Mouse (Mus musculus): Measurements from ENCODE around the gene Fanca. TPM values are rescaled to one million over a fixed set of nuclear protein-coding genes. Genes with fewer than 3 reads are reported as not detected.

The Fanca gene
- polyA plus RNA-seq (2015; fragmentation: Nextera tagmentation; extraction: Ambion mirVana): 15.2 and 15.3 TPM in 2 replicates

- under 1% methylated on average over 24 of the region's 24 CpGs for WGBS
- Histone ChIP-seq H3K27ac (replicated peaks) (no peak within 1 kb of the TSS), H3K4me1 (peaks cover 18% of the 10 kb centered on the region), H3K27me3 (no peaks in the 10 kb centered on the region), H3K9ac (replicated peaks) (peak within 1 kb of the TSS; percentile 46), H3K4me2 (replicated peaks) (peak within 1 kb of the TSS; percentile 66), H3K36me3 (no peaks in the 10 kb centered on the region), H3K4me3 (peak within 1 kb of the TSS; percentile 50), H3K9me3 (no peaks in the 10 kb centered on the region)
- peak; percentile 99 for ATAC-seq (replicated peaks)
Observed at GRCm38 (mm10) chr8:123318467-123318911, at the start of gene Fanca. Gene Fanca, minus strand, starts transcription at chr8:123318576.

GRCm38 (mm10) chr8:123361082-123361739 lies 42.8 kb upstream of the Fanca start:
- Histone ChIP-seq H3K4me2 (replicated peaks) (no peak overlapping the region), H3K36me3 (peaks cover 57% of the 10 kb centered on the region), H3K9ac (replicated peaks) (no peak overlapping the region), H3K4me3 (no peak overlapping the region), H3K4me1 (peaks cover 3% of the 10 kb centered on the region), H3K27me3 (no peaks in the 10 kb centered on the region), H3K27ac (replicated peaks) (peak overlapping the region; percentile 71; the same call in 1 of the 2 replicates), H3K9me3 (no peaks in the 10 kb centered on the region)
- 31% methylated on average over 12 of the region's 12 CpGs for WGBS
- peak; percentile 82 for ATAC-seq (replicated peaks)

GRCm38 (mm10) chr8:123353216-123353615 lies 34.8 kb upstream of the Fanca start:
- H3K4me1 ChIP-seq: no peaks in the 10 kb centered on the region
- ATAC-seq (replicated peaks): no peak
- WGBS: 52% methylated on average over 11 of the region's 11 CpGs
- no peaks in the 10 kb centered on the region for H3K27me3 ChIP-seq
- no peaks in the 10 kb centered on the region for H3K9me3 ChIP-seq
- no peak overlapping the region for H3K27ac ChIP-seq (replicated peaks)
- H3K4me2 ChIP-seq (replicated peaks): no peak overlapping the region
- no peak overlapping the region for H3K9ac ChIP-seq (replicated peaks)
- peaks cover 14% of the 10 kb centered on the region for H3K36me3 ChIP-seq
- H3K4me3 ChIP-seq: no peak overlapping the region

GRCm38 (mm10) chr8:123352786-123353185 lies 34.4 kb upstream of the Fanca start:
- WGBS: 50% methylated on average over 13 of the region's 13 CpGs
- H3K4me1 ChIP-seq: no peaks in the 10 kb centered on the region
- H3K4me3 ChIP-seq: no peak overlapping the region
- no peak overlapping the region for H3K27ac ChIP-seq (replicated peaks)
- no peak overlapping the region for H3K4me2 ChIP-seq (replicated peaks)
- H3K36me3 ChIP-seq: peaks cover 10% of the 10 kb centered on the region
- no peaks in the 10 kb centered on the region for H3K9me3 ChIP-seq
- H3K27me3 ChIP-seq: no peaks in the 10 kb centered on the region
- no peak overlapping the region for H3K9ac ChIP-seq (replicated peaks)
- ATAC-seq (replicated peaks): no peak

- no peaks in the 10 kb centered on the region for H3K9me3 ChIP-seq
- no peaks in the 10 kb centered on the region for H3K4me1 ChIP-seq
- H3K36me3 ChIP-seq: peaks cover 3% of the 10 kb centered on the region
- 87% methylated on average over 12 of the region's 12 CpGs for WGBS
- no peak overlapping the region for H3K4me2 ChIP-seq (replicated peaks)
- ATAC-seq (replicated peaks): no peak
- no peak overlapping the region for H3K4me3 ChIP-seq
- no peak overlapping the region for H3K27ac ChIP-seq (replicated peaks)
- H3K9ac ChIP-seq (replicated peaks): no peak overlapping the region
- no peaks in the 10 kb centered on the region for H3K27me3 ChIP-seq
Observed at GRCm38 (mm10) chr8:123352118-123352517, 33.7 kb upstream of the Fanca start.

GRCm38 (mm10) chr8:123349073-123349472 lies 30.7 kb upstream of the Fanca start:
- Histone ChIP-seq H3K4me3 (no peak overlapping the region), H3K27ac (replicated peaks) (no peak overlapping the region), H3K9me3 (no peaks in the 10 kb centered on the region), H3K4me2 (replicated peaks) (no peak overlapping the region), H3K4me1 (no peaks in the 10 kb centered on the region), H3K36me3 (no peaks in the 10 kb centered on the region), H3K9ac (replicated peaks) (no peak overlapping the region), H3K27me3 (no peaks in the 10 kb centered on the region)
- ATAC-seq (replicated peaks): no peak
- WGBS: 94% methylated on average over 4 of the region's 4 CpGs

GRCm38 (mm10) chr8:123348237-123348843 lies 30.0 kb upstream of the Fanca start:
- WGBS: 44% methylated on average over 9 of the region's 9 CpGs
- Histone ChIP-seq H3K27me3 (no peaks in the 10 kb centered on the region), H3K27ac (replicated peaks) (no peak overlapping the region), H3K9me3 (no peaks in the 10 kb centered on the region), H3K4me1 (0 out of 2 replicates have a peak, but pooled peaks cover 2% of the 10 kb centered on the region), H3K36me3 (no peaks in the 10 kb centered on the region), H3K4me3 (no peak overlapping the region), H3K4me2 (replicated peaks) (no peak overlapping the region), H3K9ac (replicated peaks) (no peak overlapping the region)
- no peak for ATAC-seq (replicated peaks)

- no peaks in the 10 kb centered on the region for H3K9me3 ChIP-seq
- H3K9ac ChIP-seq (replicated peaks): no peak overlapping the region
- no peak overlapping the region for H3K4me3 ChIP-seq
- H3K27ac ChIP-seq (replicated peaks): no peak overlapping the region
- H3K27me3 ChIP-seq: no peaks in the 10 kb centered on the region
- no peaks in the 10 kb centered on the region for H3K36me3 ChIP-seq
- H3K4me2 ChIP-seq (replicated peaks): no peak overlapping the region
- no peak for ATAC-seq (replicated peaks)
- H3K4me1 ChIP-seq: 0 out of 2 replicates have a peak, but pooled peaks cover 2% of the 10 kb centered on the region
- WGBS: 75% methylated on average over 2 of the region's 2 CpGs
Observed at GRCm38 (mm10) chr8:123347293-123347692, 28.9 kb upstream of the Fanca start.

GRCm38 (mm10) chr8:123345856-123346255 lies 27.5 kb upstream of the Fanca start:
- 0 out of 2 replicates have a peak, but pooled peaks cover 2% of the 10 kb centered on the region for H3K4me1 ChIP-seq
- no peak overlapping the region for H3K4me2 ChIP-seq (replicated peaks)
- no peaks in the 10 kb centered on the region for H3K9me3 ChIP-seq
- no peak for ATAC-seq (replicated peaks)
- 85% methylated on average over 6 of the region's 6 CpGs for WGBS
- H3K4me3 ChIP-seq: no peak overlapping the region
- H3K27me3 ChIP-seq: no peaks in the 10 kb centered on the region
- no peak overlapping the region for H3K27ac ChIP-seq (replicated peaks)
- no peaks in the 10 kb centered on the region for H3K36me3 ChIP-seq
- H3K9ac ChIP-seq (replicated peaks): no peak overlapping the region

- no peaks in the 10 kb centered on the region for H3K36me3 ChIP-seq
- H3K27ac ChIP-seq (replicated peaks): no peak overlapping the region
- no peak overlapping the region for H3K4me3 ChIP-seq
- no peak for ATAC-seq (replicated peaks)
- no peak overlapping the region for H3K4me2 ChIP-seq (replicated peaks)
- no peak overlapping the region for H3K9ac ChIP-seq (replicated peaks)
- H3K4me1 ChIP-seq: 0 out of 2 replicates have a peak, but pooled peaks cover 2% of the 10 kb centered on the region
- no peaks in the 10 kb centered on the region for H3K9me3 ChIP-seq
- WGBS: 90% methylated on average over 8 of the region's 8 CpGs
- no peaks in the 10 kb centered on the region for H3K27me3 ChIP-seq
Observed at GRCm38 (mm10) chr8:123345135-123345534, 26.8 kb upstream of the Fanca start.

GRCm38 (mm10) chr8:123343422-123343821 lies 25.0 kb upstream of the Fanca start:
- H3K27me3 ChIP-seq: no peaks in the 10 kb centered on the region
- ATAC-seq (replicated peaks): no peak
- H3K9me3 ChIP-seq: no peaks in the 10 kb centered on the region
- no peak overlapping the region for H3K27ac ChIP-seq (replicated peaks)
- H3K9ac ChIP-seq (replicated peaks): no peak overlapping the region
- H3K4me2 ChIP-seq (replicated peaks): no peak overlapping the region
- H3K4me1 ChIP-seq: 0 out of 2 replicates have a peak, but pooled peaks cover 2% of the 10 kb centered on the region
- WGBS: 92% methylated on average over 12 of the region's 12 CpGs
- no peak overlapping the region for H3K4me3 ChIP-seq
- H3K36me3 ChIP-seq: no peaks in the 10 kb centered on the region

- 89% methylated on average over 7 of the region's 7 CpGs for WGBS
- Histone ChIP-seq H3K27ac (replicated peaks) (no peak overlapping the region), H3K9ac (replicated peaks) (no peak overlapping the region)
Observed at GRCm38 (mm10) chr8:123342911-123343310, 24.5 kb upstream of the Fanca start.

More at GRCm38 (mm10) chr8:123342911-123343310, 24.5 kb upstream of the Fanca start:
- no peak overlapping the region for H3K4me3 ChIP-seq
- H3K4me2 ChIP-seq (replicated peaks): no peak overlapping the region
- ATAC-seq (replicated peaks): no peak
- no peaks in the 10 kb centered on the region for H3K36me3 ChIP-seq
- no peaks in the 10 kb centered on the region for H3K9me3 ChIP-seq
- H3K4me1 ChIP-seq: 0 out of 2 replicates have a peak, but pooled peaks cover 2% of the 10 kb centered on the region
- no peaks in the 10 kb centered on the region for H3K27me3 ChIP-seq

All from forebrain, embryonic 15.5 days (tissue).